Mouse (Mus musculus) cerebellum, adult (tissue): ENCODE results near the gene Stk40.

Experiments
- ATAC-seq: cut with Nextera tagmentation; 2 replicates; pipeline ENCODE4 v1.9.2; 2017; ENCODE audit warnings: mild to moderate bottlenecking, moderate library complexity, mixed read lengths; ENCODE audit not compliant: insufficient number of reproducible peaks, low FRiP score, low TSS enrichment

Stk40 gene

DNA sequence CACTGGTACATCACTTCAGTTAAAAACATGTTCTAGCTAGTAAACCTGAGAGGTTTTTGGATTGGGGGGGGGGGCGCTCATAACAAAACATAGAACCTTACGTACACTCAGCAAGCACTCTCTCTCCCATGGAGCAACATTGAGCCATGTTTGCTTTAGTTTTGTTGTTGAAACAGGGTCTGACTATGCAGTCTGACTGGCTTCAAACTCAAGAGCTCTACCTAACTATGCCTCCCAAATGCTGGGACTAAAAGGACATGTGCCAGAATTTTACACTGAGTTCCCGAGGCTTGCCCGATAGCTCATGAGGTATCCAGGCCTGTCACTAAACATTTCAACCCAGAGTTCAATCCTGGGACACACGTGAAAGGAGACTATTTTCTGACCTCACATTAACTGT is 79.3 kb downstream of the Stk40 start:
- ATAC-seq: no peak

- no peak; the same call in 1 of the 2 replicates for ATAC-seq
Observed at GRCm38 (mm10) chr4:126187096-126187495, 83.3 kb downstream of the Stk40 start.
